Mouse (Mus musculus) kidney, embryonic 16.5 days (tissue): Measurements from ENCODE around the gene Gnai2. TPM values are rescaled to one million over a fixed set of nuclear protein-coding genes. Genes with fewer than 3 reads are reported as not detected.
"Not testable (repeated sequence)": the region's sequence is repeated elsewhere in the genome, so short reads cannot be mapped to it uniquely, and the experiment has no call there.

Source experiments
- ATAC-seq: fragments of 200-750 bp; cut with Nextera tagmentation; 2 replicates; pipeline ENCODE4 v1.8.0; 2017; ENCODE audit warnings: moderate TSS enrichment; ENCODE audit not compliant: low FRiP score, low TSS enrichment
- H3K27ac ChIP-seq: fragments of 300-500 bp; sonication (generic); 2 replicates; pipeline ENCODE4 v1.5.1; 2014; ENCODE audit warnings: low read length
- H3K27me3 ChIP-seq: fragments of 300-500 bp; sonication (generic); 2 replicates; pipeline ENCODE4 v1.6.1; 2014; ENCODE audit warnings: low read length, control low read depth, mixed read lengths; ENCODE audit not compliant: insufficient read depth
- H3K36me3 ChIP-seq: fragments of 300-500 bp; sonication (generic); 2 replicates; pipeline ENCODE4 v1.6.1; 2014; ENCODE audit warnings: low read length, control low read depth, mixed read lengths; ENCODE audit not compliant: insufficient read depth
- H3K4me1 ChIP-seq: fragments of 300-500 bp; sonication (generic); 2 replicates; pipeline ENCODE4 v1.6.1; 2014; ENCODE audit warnings: low read length, control low read depth, mixed read lengths; ENCODE audit not compliant: insufficient read depth
- H3K4me2 ChIP-seq: fragments of 300-500 bp; sonication (generic); replicated peaks from 2 replicates; pipeline ENCODE4 v1.6.1; 2014; ENCODE audit warnings: low read depth, low read length
- H3K4me3 ChIP-seq: fragments of 300-500 bp; sonication (generic); 2 replicates; pipeline ENCODE4 v1.5.1; 2014; ENCODE audit warnings: mild to moderate bottlenecking, low read length
- H3K9ac ChIP-seq: fragments of 300-500 bp; sonication (generic); replicated peaks from 2 replicates; pipeline ENCODE4 v1.6.1; 2014; ENCODE audit warnings: low read length
- H3K9me3 ChIP-seq: fragments of 300-500 bp; sonication (generic); 2 replicates; pipeline ENCODE4 v1.6.1; 2016; ENCODE audit warnings: low read length, control low read depth
- WGBS: fragments of 180-500 bp; shearing (Covaris S2); extraction: QIAGEN DNeasy Blood & Tissue Kit; methylation state at CpG from one replicate; pipeline ENCODE4 v1.1.7; 2014; 5-methylcytosine and 5-hydroxymethylcytosine counted together
- polyA plus RNA-seq: library from polyadenylated mRNA; unstranded; fragments of >200 nt; fragmentation: Nextera tagmentation; extraction: Ambion mirVana; gene quantifications from 2 replicates; pipeline ENCODE4 v1.2.1, GENCODE M21; 2015

Gnai2 gene
- polyA plus RNA-seq, 1 experiment from 2014 or later, result 447 TPM

- Histone ChIP-seq H3K4me3 (no peak overlapping the region), H3K27ac (peak overlapping the region; percentile 57), H3K4me1 (peaks cover 44% of the 10 kb centered on the region), H3K9me3 (no peaks in the 10 kb centered on the region), H3K27me3 (no peaks in the 10 kb centered on the region), H3K36me3 (peaks cover 37% of the 10 kb centered on the region), H3K9ac (no peak overlapping the region), H3K4me2 (no peak overlapping the region)
- WGBS, result 81% methylated on average over 14 of the region's 14 CpGs
- no peak for ATAC-seq
Observed at GRCm38 (mm10) chr9:107575579-107576356, 59.4 kb downstream of the Gnai2 start.

DNA sequence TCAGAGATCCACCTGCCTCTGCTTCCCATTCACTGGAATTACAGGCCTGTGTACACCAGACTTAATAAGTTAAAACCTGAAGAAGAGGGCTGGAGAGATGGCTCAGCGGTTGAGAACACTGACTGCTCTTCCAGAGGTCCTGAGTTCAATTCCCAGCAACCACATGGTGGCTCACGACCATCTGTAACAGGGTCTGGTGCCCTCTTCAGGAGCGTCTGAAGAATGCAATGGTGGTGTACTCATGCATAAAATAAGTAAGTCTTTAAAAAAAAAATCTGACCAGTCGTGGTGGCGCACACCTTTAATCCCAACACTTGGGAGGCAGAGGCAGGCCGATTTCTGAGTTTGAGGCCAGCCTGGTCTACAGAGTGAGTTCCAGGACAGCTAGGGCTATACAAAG lies 61.4 kb downstream of the Gnai2 start:
- not testable (repeated sequence) for ATAC-seq, H3K27ac ChIP-seq, H3K9me3 ChIP-seq, H3K4me3 ChIP-seq, H3K4me2 ChIP-seq, H3K9ac ChIP-seq, H3K27me3 ChIP-seq
- Histone ChIP-seq H3K4me1 (peaks cover 44% of the 10 kb centered on the region), H3K36me3 (peaks cover 42% of the 10 kb centered on the region)
- 92% methylated on average over 6 of the region's 6 CpGs for WGBS

- peaks cover 47% of the 10 kb centered on the region for H3K4me1 ChIP-seq
- peaks cover 42% of the 10 kb centered on the region for H3K36me3 ChIP-seq
- WGBS, result 96% methylated on average over 2 of the region's 2 CpGs
- H3K27me3 ChIP-seq, result no peaks in the 10 kb centered on the region
- no peak overlapping the region for H3K27ac ChIP-seq
- no peak overlapping the region for H3K4me2 ChIP-seq
- H3K9ac ChIP-seq, result no peak overlapping the region
- ATAC-seq, result no peak
- H3K9me3 ChIP-seq, result no peaks in the 10 kb centered on the region
- no peak overlapping the region for H3K4me3 ChIP-seq
Observed at GRCm38 (mm10) chr9:107572327-107572662, 62.9 kb downstream of the Gnai2 start.

- 90% methylated on average over 22 of the region's 22 CpGs for WGBS
- H3K36me3 ChIP-seq, result peaks cover 42% of the 10 kb centered on the region
- H3K4me1 ChIP-seq, result peaks cover 47% of the 10 kb centered on the region
- H3K27ac ChIP-seq, result no peak overlapping the region
- peak overlapping the region; percentile 58 for H3K4me2 ChIP-seq
- no peaks in the 10 kb centered on the region for H3K9me3 ChIP-seq
- no peak overlapping the region for H3K9ac ChIP-seq
- no peaks in the 10 kb centered on the region for H3K27me3 ChIP-seq
- H3K4me3 ChIP-seq, result 0 out of 2 replicates have a peak overlapping the region, but pooled peaks have one; percentile 2
- no peak for ATAC-seq
Observed at GRCm38 (mm10) chr9:107571534-107572326, 63.4 kb downstream of the Gnai2 start.

GRCm38 (mm10) chr9:107570845-107571244 lies 64.3 kb downstream of the Gnai2 start:
- Histone ChIP-seq H3K4me1 (peaks cover 43% of the 10 kb centered on the region), H3K4me3 (peak overlapping the region; percentile 87), H3K9ac (peak overlapping the region; percentile 85), H3K27me3 (no peaks in the 10 kb centered on the region), H3K4me2 (peak overlapping the region; percentile 58), H3K27ac (no peak overlapping the region), H3K9me3 (no peaks in the 10 kb centered on the region), H3K36me3 (peaks cover 42% of the 10 kb centered on the region)
- 89% methylated on average over 21 of the region's 21 CpGs for WGBS
- ATAC-seq, result no peak

DNA sequence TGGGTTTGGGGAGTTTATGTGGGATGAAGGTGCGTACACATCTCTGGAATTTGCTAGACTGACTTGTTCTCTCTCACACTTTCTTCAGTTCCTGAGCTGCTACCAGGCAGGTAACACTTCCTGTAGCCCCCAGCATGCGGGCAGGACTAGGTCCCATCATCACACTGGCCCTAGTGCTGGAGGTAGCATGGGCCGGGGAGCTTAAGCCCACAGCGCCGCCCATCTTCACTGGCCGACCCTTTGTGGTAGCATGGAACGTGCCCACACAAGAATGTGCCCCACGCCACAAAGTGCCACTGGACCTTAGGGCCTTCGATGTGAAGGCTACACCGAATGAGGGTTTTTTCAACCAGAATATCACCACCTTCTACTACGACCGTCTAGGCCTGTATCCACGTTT lies 65.2 kb downstream of the Gnai2 start:
- H3K4me1 ChIP-seq, result peaks cover 39% of the 10 kb centered on the region
- H3K4me2 ChIP-seq, result peak overlapping the region; percentile 58
- 34% methylated on average over 13 of the region's 13 CpGs for WGBS
- no peak for ATAC-seq
- H3K27me3 ChIP-seq, result no peaks in the 10 kb centered on the region
- H3K9me3 ChIP-seq, result no peaks in the 10 kb centered on the region
- H3K4me3 ChIP-seq, result peak overlapping the region; percentile 87
- H3K27ac ChIP-seq, result peak overlapping the region; percentile 96; the same call in 1 of the 2 replicates
- H3K36me3 ChIP-seq, result peaks cover 43% of the 10 kb centered on the region
- H3K9ac ChIP-seq, result peak overlapping the region; percentile 85

DNA sequence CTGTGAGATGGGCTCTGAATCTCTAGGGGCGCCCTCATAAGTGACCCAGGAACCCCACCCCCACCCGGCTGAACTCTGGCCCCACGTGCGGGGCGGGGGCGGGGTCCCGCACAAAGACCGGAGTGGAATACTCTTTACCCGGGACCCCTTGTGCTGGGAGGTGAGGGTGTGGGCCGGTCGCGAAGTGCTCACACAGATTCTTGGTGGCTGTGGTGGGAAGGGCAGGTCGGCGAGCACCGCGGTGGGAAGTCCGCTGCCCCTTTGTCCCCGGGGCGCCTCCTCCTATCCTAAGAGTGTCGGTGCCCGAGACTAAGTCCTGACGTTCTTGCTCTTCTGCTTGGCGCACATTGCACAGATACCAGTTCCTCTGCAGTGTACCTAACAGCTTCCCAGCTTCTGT lies 65.9 kb downstream of the Gnai2 start:
- Histone ChIP-seq H3K9me3 (no peaks in the 10 kb centered on the region), H3K4me1 (peaks cover 45% of the 10 kb centered on the region), H3K36me3 (peaks cover 43% of the 10 kb centered on the region), H3K4me2 (peak overlapping the region; percentile 58), H3K27me3 (no peaks in the 10 kb centered on the region), H3K9ac (peak overlapping the region; percentile 85), H3K27ac (peak overlapping the region; percentile 96), H3K4me3 (peak overlapping the region; percentile 87)
- ATAC-seq, result no peak; the same call in none of the 2 replicates
- WGBS, result 1% methylated on average over 23 of the region's 23 CpGs

DNA sequence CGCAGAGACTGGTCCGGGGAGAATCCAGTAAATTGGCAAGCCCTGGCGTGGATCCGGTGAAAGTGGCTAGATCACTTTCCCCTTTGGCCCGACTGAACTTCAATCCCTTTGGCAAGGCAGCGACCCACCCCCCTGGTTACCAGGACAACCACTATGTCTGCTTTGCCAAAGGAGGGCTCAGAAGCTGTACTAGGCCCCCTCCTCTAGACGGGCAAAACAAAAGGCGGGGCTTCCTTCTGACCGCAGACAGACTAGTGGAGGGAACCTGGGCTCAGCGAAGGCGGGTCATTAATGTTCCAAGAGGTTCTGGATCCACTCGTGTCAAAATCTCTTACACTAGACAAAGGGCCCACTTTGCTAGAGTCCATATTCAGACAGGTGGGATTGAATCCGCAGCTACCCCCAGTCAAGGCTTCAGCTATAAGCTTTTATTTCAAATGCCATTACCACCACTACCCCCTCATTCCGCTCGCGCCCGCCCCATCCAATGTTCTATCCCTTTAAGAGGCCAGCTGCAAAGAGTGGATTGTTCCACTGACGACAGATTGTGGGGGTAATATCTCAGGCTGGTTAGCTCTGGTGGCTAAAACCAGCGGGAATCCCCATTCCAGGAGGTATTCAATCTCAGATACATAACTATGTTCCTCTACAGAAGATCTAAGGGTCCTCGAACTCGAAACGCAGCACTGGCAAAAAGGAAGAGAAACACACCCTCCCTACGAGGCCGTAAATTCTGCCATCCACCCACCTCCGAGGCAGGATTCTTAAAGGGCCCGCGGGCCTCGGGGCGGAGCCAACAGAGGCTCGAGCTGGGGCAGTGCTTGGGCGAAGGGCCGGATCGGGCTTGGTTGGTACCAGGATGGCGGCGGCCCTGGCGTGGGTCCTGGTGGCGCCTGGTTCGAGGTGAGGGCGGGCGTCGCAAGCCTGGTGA lies 66.6 kb downstream of the Gnai2 start:
- Histone ChIP-seq H3K9ac (peak overlapping the region; percentile 85), H3K9me3 (no peaks in the 10 kb centered on the region), H3K27me3 (no peaks in the 10 kb centered on the region), H3K36me3 (peaks cover 39% of the 10 kb centered on the region), H3K4me2 (peak overlapping the region; percentile 58), H3K4me1 (peaks cover 52% of the 10 kb centered on the region), H3K27ac (peak overlapping the region; percentile 96), H3K4me3 (peak overlapping the region; percentile 87)
- under 1% methylated on average over 41 of the region's 41 CpGs for WGBS
- ATAC-seq, result peak; percentile 80

GRCm38 (mm10) chr9:107567702-107568319 lies 67.4 kb downstream of the Gnai2 start, which contains the start of gene Hyal2:
TSS of gene Hyal2 (plus strand) at chr9:107567945.
- Histone ChIP-seq H3K4me1 (peaks cover 54% of the 10 kb centered on the region), H3K27ac (peak within 1 kb of the TSS; percentile 96), H3K9ac (peak within 1 kb of the TSS; percentile 85), H3K4me3 (peak within 1 kb of the TSS; percentile 87), H3K9me3 (no peaks in the 10 kb centered on the region), H3K36me3 (peaks cover 32% of the 10 kb centered on the region), H3K27me3 (no peaks in the 10 kb centered on the region), H3K4me2 (peak within 1 kb of the TSS; percentile 58)
- 6% methylated on average over 18 of the region's 18 CpGs for WGBS
- ATAC-seq, result no peak
